Mouse (Mus musculus) liver, embryonic 14.5 days (tissue): ENCODE measurements around the gene Hdac4. TPM values are rescaled to one million over a fixed set of nuclear protein-coding genes. Genes with fewer than 3 reads are reported as not detected.

Experiments
- ATAC-seq: fragments of 200-750 bp; cut with Nextera tagmentation; 2 replicates; pipeline ENCODE4 v1.8.0; 2017; ENCODE audit warnings: moderate number of reproducible peaks, mild to moderate bottlenecking, moderate library complexity; ENCODE audit not compliant: insufficient read depth
- DNase-seq, 3 experiments: peaks; one replicate each; pipeline ENCODE4 v3.0.0-alpha.2; 2012 to 2013; ENCODE audit warnings: low read depth in 3 of 3, low spot score in 3 of 3
- H3K27ac ChIP-seq: fragments of 300-500 bp; sonication (generic); 2 replicates; pipeline ENCODE4 v1.5.1; 2014; ENCODE audit warnings: moderate library complexity, mild to moderate bottlenecking, control low read depth, inconsistent platforms
- H3K27me3 ChIP-seq: fragments of 300-500 bp; sonication (generic); 2 replicates; pipeline ENCODE4 v1.6.1; 2014; ENCODE audit warnings: mild to moderate bottlenecking, low read length, moderate library complexity; ENCODE audit not compliant: control insufficient read depth, insufficient read depth
- H3K36me3 ChIP-seq: fragments of 300-500 bp; sonication (generic); replicated peaks from 2 replicates; pipeline ENCODE4 v1.6.1; 2014; ENCODE audit warnings: low read depth; ENCODE audit not compliant: control insufficient read depth, insufficient read depth
- H3K4me1 ChIP-seq, 2 experiments: fragments of 200-500 bp in 1 of 2; fragments of 300-500 bp in 1 of 2; sonication (generic) in 1 of 2; replicated peaks; 2 replicates each; pipeline ENCODE4 v1.6.1; 2012 to 2014; ENCODE audit warnings: antibody characterized with exemption in 1 of 2, inconsistent platforms in 1 of 2, low read length in 1 of 2; ENCODE audit not compliant: control insufficient read depth in 2 of 2, insufficient read depth in 2 of 2
- H3K4me2 ChIP-seq: fragments of 300-500 bp; sonication (generic); 2 replicates; pipeline ENCODE4 v1.6.1; 2014; ENCODE audit warnings: low read depth, mild to moderate bottlenecking, control low read depth, moderate library complexity
- H3K4me3 ChIP-seq, 2 experiments: fragments of 200-500 bp in 1 of 2; fragments of 300-500 bp in 1 of 2; sonication (generic) in 1 of 2; 2 replicates each; pipeline ENCODE4 v1.5.1; 2012 to 2014; ENCODE audit warnings: low read depth in 2 of 2, low read length in 2 of 2, mild to moderate bottlenecking in 2 of 2, control low read depth in 1 of 2, inconsistent platforms in 1 of 2, moderate library complexity in 1 of 2; ENCODE audit not compliant: insufficient read depth in 1 of 2
- H3K9ac ChIP-seq: fragments of 300-500 bp; sonication (generic); replicated peaks from 2 replicates; pipeline ENCODE4 v1.6.1; 2014; ENCODE audit warnings: mild to moderate bottlenecking, control low read depth, moderate library complexity
- H3K9me3 ChIP-seq: fragments of 300-500 bp; sonication (generic); 2 replicates; pipeline ENCODE4 v1.6.1; 2016; ENCODE audit warnings: low read length, mixed read lengths; ENCODE audit not compliant: control insufficient read depth
- CTCF ChIP-seq: IDR thresholded peaks from 2 replicates; pipeline ENCODE4 v1.5.1; 2016; ENCODE audit warnings: antibody characterized with exemption, low read depth, control low read depth
- EP300 ChIP-seq: IDR thresholded peaks from 2 replicates; pipeline ENCODE4 v1.6.1; 2016; ENCODE audit warnings: antibody characterized with exemption, low read depth
- WGBS: fragments of 180-500 bp; shearing (Covaris S2); extraction: QIAGEN DNeasy Blood & Tissue Kit; methylation state at CpG from one replicate; pipeline ENCODE4 v1.1.7; 2014; ENCODE audit not compliant: insufficient replicate concordance; 5-methylcytosine and 5-hydroxymethylcytosine counted together
- polyA plus RNA-seq, 2 experiments: library from polyadenylated mRNA; depleted of rRNA in 1 of 2; stranded (reverse) in 1 of 2; unstranded in 1 of 2; fragments of >200 nt; fragmentation: Nextera tagmentation in 1 of 2; extraction: Ambion mirVana in 1 of 2; gene quantifications; 2 replicates each; pipeline versions ENCODE4 v1.2.1 to v1.2.3; 2012 to 2014

The Hdac4 gene
- polyA plus RNA-seq, 2 experiments, result 1.5 to 3.1 TPM

DNA sequence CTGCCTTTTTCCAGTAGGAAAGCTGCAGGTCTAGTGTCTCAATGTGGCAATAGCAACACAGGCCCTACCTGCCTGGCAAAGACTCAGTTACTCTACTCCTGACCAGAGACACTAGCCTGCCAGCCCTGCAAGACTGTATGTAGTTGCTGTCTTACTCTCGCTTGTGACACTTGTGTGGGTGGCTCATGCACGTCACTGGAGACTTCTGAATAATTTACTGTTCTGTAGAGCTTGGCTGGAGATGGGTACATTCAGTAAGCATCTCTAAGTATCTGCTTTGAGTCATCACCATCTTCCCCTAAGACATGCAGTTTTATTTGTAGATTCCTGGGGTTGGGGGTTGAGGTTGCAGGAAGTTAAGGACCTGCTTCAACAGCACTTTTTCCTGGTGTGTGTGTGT, 252.9 kb downstream of the Hdac4 start:
- no peak for ATAC-seq
- 66% methylated on average over 2 of the region's 2 CpGs for WGBS
- Histone ChIP-seq H3K27ac (no peak overlapping the region), H3K4me3 (no peak overlapping the region), H3K9me3 (no peaks in the 10 kb centered on the region), H3K36me3 (no peaks in the 10 kb centered on the region), H3K4me2 (no peak overlapping the region), H3K9ac (no peak overlapping the region), H3K4me1 (no peaks in the 10 kb centered on the region), H3K27me3 (no peaks in the 10 kb centered on the region)
- TF ChIP-seq CTCF, result no peak
- no peak for TF ChIP-seq EP300
- no peak for DNase-seq

DNA sequence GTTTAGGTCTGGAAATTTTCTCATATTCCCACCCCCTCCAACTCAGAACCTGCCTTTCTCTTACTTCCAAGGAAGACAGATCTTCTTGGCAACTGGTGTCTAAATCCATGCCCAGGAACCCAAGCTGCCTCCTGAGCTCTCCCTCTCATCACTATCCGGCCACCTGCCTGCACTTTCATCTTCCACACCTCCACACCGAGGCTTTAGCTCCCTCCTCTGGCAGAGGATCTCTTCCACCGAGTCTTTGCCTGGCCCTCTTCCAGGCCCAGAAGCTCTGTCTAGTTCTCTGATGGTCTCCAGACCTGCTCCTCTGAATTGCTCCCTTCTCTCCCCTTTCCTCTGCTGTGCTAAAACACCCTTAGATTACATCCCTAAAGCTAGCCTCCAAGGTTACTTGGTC, 253.5 kb downstream of the Hdac4 start:
- TF ChIP-seq CTCF (no peak), EP300 (no peak)
- Histone ChIP-seq H3K4me3 (no peak overlapping the region), H3K9me3 (no peaks in the 10 kb centered on the region), H3K4me1 (no peaks in the 10 kb centered on the region), H3K27ac (no peak overlapping the region), H3K27me3 (no peaks in the 10 kb centered on the region), H3K4me2 (no peak overlapping the region), H3K36me3 (no peaks in the 10 kb centered on the region), H3K9ac (no peak overlapping the region)
- DNase-seq (no peak), ATAC-seq (no peak)
- 54% methylated on average over 3 of the region's 3 CpGs for WGBS

DNA sequence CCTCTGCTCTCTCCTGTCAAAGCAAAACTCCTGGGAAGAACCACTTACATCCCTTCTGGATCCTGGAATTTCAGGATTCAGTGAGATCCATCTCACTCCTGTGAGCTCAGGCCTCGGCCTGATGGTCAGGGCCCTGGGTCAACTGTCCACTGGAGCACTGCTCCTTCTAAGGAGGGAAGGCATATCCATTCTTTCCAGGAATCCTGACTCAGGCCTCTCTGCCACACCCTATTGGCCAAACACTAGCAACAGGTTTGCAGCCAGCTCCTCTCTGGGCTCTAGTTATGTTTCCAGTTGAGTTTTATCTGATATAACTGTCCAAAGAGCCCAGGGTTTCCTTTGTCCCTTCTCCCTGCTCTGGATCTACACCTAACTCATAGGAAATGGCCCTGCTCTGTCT, 254.4 kb downstream of the Hdac4 start:
- Histone ChIP-seq H3K4me2 (no peak overlapping the region), H3K4me1 (no peaks in the 10 kb centered on the region), H3K9ac (no peak overlapping the region), H3K27ac (no peak overlapping the region), H3K27me3 (no peaks in the 10 kb centered on the region), H3K36me3 (no peaks in the 10 kb centered on the region), H3K9me3 (no peaks in the 10 kb centered on the region), H3K4me3 (no peak overlapping the region)
- TF ChIP-seq EP300 (no peak), CTCF (no peak)
- DNase-seq (no peak), ATAC-seq (no peak)
- 55% methylated on average over 1 of the region's 1 CpGs for WGBS

DNA sequence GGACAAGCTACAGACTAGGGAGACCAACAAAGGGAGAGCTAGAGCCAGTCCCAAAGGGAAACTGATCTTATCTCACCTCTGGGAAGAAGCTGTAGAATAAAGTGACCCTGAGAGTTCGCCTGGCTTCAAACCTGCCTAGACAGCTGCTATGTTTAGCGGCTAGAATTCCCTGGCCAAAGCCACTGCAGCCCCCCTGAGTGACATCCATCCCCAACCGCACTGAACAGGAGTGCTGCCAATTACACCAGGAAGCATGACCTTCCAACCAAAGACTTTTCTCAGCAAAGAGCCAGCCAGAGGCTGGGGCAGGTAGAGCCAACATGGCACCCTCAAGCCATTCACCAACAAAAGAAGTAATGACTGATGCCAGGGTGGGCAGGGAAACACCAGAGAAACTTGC, 260.3 kb downstream of the Hdac4 start:
- TF ChIP-seq EP300, result no peak
- TF ChIP-seq CTCF, result no peak
- 69% methylated on average over 3 of the region's 3 CpGs for WGBS
- no peak overlapping the region for H3K27ac ChIP-seq
- no peak overlapping the region for H3K9ac ChIP-seq
- no peak overlapping the region for H3K4me2 ChIP-seq
- no peaks in the 10 kb centered on the region for H3K27me3 ChIP-seq
- DNase-seq, result no peak
- H3K36me3 ChIP-seq, result no peaks in the 10 kb centered on the region
- no peak overlapping the region for H3K4me3 ChIP-seq
- H3K9me3 ChIP-seq, result no peaks in the 10 kb centered on the region
- H3K4me1 ChIP-seq, result no peaks in the 10 kb centered on the region
- ATAC-seq, result no peak

DNA sequence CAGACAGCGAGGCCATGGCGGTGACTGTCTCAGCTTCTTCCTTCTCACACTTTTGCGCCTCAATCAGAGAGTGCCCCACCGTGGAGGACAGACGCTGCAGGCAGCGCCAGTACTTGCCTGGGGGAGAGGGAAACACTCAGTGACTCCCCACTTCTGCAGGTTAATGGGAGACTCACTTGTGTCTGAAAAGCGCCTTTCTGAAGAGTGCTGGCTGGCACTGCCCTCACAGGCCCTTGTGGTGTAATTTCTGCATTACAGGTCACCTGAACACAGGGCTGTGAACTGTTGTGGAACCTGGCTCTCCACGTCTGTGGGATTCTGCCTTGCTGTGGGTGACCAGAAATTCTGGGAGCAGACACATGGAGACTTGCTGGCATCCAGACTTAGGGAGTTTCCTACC, 261.8 kb downstream of the Hdac4 start:
- no peak overlapping the region for H3K4me3 ChIP-seq
- H3K36me3 ChIP-seq, result no peaks in the 10 kb centered on the region
- no peaks in the 10 kb centered on the region for H3K9me3 ChIP-seq
- ATAC-seq (no peak), DNase-seq (no peak)
- no peak overlapping the region for H3K27ac ChIP-seq
- no peak overlapping the region for H3K9ac ChIP-seq
- no peak overlapping the region for H3K4me2 ChIP-seq
- no peaks in the 10 kb centered on the region for H3K27me3 ChIP-seq
- H3K4me1 ChIP-seq, result no peaks in the 10 kb centered on the region
- TF ChIP-seq EP300 (no peak), CTCF (no peak)
- 83% methylated on average over 8 of the region's 8 CpGs for WGBS
